Mouse (Mus musculus): ENCODE data around the gene Kat2b.
"Not testable (repeated sequence)": the region's sequence is repeated elsewhere in the genome, so short reads cannot be mapped to it uniquely, and the experiment has no call there.

The Kat2b gene

GRCm38 (mm10) chr17:53566161-53566918 is at the start of gene Kat2b:
Kat2b (plus strand) TSS chr17:53566861.
- DNase-seq (ENCODE audit: low read depth, low spot score), result peak; percentile 51

GRCm38 (mm10) chr17:53519364-53519763 is 47.3 kb upstream of the Kat2b start:
- DNase-seq (ENCODE audit: low read depth, low spot score), result peak; percentile 36

- DNase-seq (ENCODE audit: low read depth, low spot score), result no peak
These were observed 46.2 kb upstream of the Kat2b start for GRCm38 (mm10) chr17:53520509-53520908.

- DNase-seq (ENCODE audit: low read depth, low spot score), result no peak
These were observed 38.6 kb upstream of the Kat2b start for GRCm38 (mm10) chr17:53528034-53528433.

- DNase-seq (ENCODE audit: low read depth, low spot score), result peak; percentile 64
These were observed 35.5 kb upstream of the Kat2b start for GRCm38 (mm10) chr17:53531160-53531559.

- no peak for DNase-seq (ENCODE audit: low read depth, low spot score)
These were observed 34.2 kb upstream of the Kat2b start for GRCm38 (mm10) chr17:53532425-53532824.

GRCm38 (mm10) chr17:53539351-53539750 is 27.3 kb upstream of the Kat2b start, which contains the start of gene Pp2d1:
Pp2d1 (minus strand) TSS chr17:53539451.
- DNase-seq (ENCODE audit: low read depth, low spot score), result not testable (repeated sequence)

- no peak for DNase-seq (ENCODE audit: low read depth, low spot score)
These were observed 24.1 kb upstream of the Kat2b start for GRCm38 (mm10) chr17:53542536-53542935.

GRCm38 (mm10) chr17:53543591-53544324 is 22.9 kb upstream of the Kat2b start:
- no peak for DNase-seq (ENCODE audit: low read depth, low spot score)

- DNase-seq (ENCODE audit: low read depth, low spot score), result peak; percentile 57
These were observed 15.1 kb upstream of the Kat2b start for GRCm38 (mm10) chr17:53551306-53552299.

GRCm38 (mm10) chr17:53554088-53554487 is 12.6 kb upstream of the Kat2b start:
- DNase-seq (ENCODE audit: low read depth, low spot score), result peak; percentile 65

- no peak for DNase-seq (ENCODE audit: low read depth, low spot score)
These were observed 11.8 kb upstream of the Kat2b start for GRCm38 (mm10) chr17:53554813-53555212.

- no peak for DNase-seq (ENCODE audit: low read depth, low spot score)
These were observed 9.2 kb upstream of the Kat2b start for GRCm38 (mm10) chr17:53557443-53557842.

GRCm38 (mm10) chr17:53559646-53560045 is 7.0 kb upstream of the Kat2b start:
- peak; percentile 79 for DNase-seq (ENCODE audit: low read depth, low spot score)

GRCm38 (mm10) chr17:53561458-53562029 is 5.1 kb upstream of the Kat2b start:
- DNase-seq (ENCODE audit: low read depth, low spot score), result peak; percentile 98

GRCm38 (mm10) chr17:53564837-53565236 is 1.8 kb upstream of the Kat2b start:
- no peak for DNase-seq (ENCODE audit: low read depth, low spot score)

GRCm38 (mm10) chr17:53566919-53567345 is 271 bp downstream of the Kat2b start:
- peak; percentile 87 for DNase-seq (ENCODE audit: low read depth, low spot score)

GRCm38 (mm10) chr17:53567346-53568101 is 863 bp downstream of the Kat2b start:
- DNase-seq (ENCODE audit: low read depth, low spot score), result peak; percentile 66

- DNase-seq (ENCODE audit: low read depth, low spot score), result peak; percentile 88
These were observed 1.5 kb downstream of the Kat2b start for GRCm38 (mm10) chr17:53568118-53568517.

- no peak for DNase-seq (ENCODE audit: low read depth, low spot score)
These were observed 2.2 kb downstream of the Kat2b start for GRCm38 (mm10) chr17:53568734-53569386.

Measured in R1 (cell line).